Mouse (Mus musculus) limb, embryonic 11.5 days (tissue): ENCODE data around the gene Ankle1. TPM values are rescaled to one million over a fixed set of nuclear protein-coding genes. Genes with fewer than 3 reads are reported as not detected.

ENCODE experiments used
- ATAC-seq: fragments of 200-750 bp; cut with Nextera tagmentation; 2 replicates; pipeline ENCODE4 v1.8.0; 2017; ENCODE audit warnings: low read depth; ENCODE audit not compliant: insufficient number of reproducible peaks, low FRiP score, low TSS enrichment
- DNase-seq: peaks from one replicate; pipeline ENCODE4 v3.0.0-alpha.2; 2015; ENCODE audit warnings: low spot score
- H3K27ac ChIP-seq: fragments of 300-500 bp; sonication (generic); replicated peaks from 2 replicates; pipeline ENCODE4 v1.5.1; 2014; ENCODE audit warnings: low read depth, mild to moderate bottlenecking, low read length
- H3K27me3 ChIP-seq: fragments of 300-500 bp; sonication (generic); 2 replicates; pipeline ENCODE4 v1.6.1; 2014; ENCODE audit warnings: mild to moderate bottlenecking, low read length, mixed read lengths; ENCODE audit not compliant: control insufficient read depth, insufficient read depth
- H3K36me3 ChIP-seq: fragments of 300-500 bp; sonication (generic); 2 replicates; pipeline ENCODE4 v1.6.1; 2014; ENCODE audit warnings: mild to moderate bottlenecking, low read length, moderate library complexity, mixed read lengths; ENCODE audit not compliant: control insufficient read depth, insufficient read depth
- H3K4me1 ChIP-seq: fragments of 300-500 bp; sonication (generic); 2 replicates; pipeline ENCODE4 v1.6.1; 2014; ENCODE audit warnings: low read length, mixed read lengths; ENCODE audit not compliant: control insufficient read depth, insufficient read depth
- H3K4me2 ChIP-seq: fragments of 300-500 bp; sonication (generic); 2 replicates; pipeline ENCODE4 v1.6.1; 2014; ENCODE audit warnings: low read depth, mild to moderate bottlenecking, moderate library complexity; ENCODE audit not compliant: severe bottlenecking
- H3K4me3 ChIP-seq: fragments of 300-500 bp; sonication (generic); 2 replicates; pipeline ENCODE4 v1.5.1; 2014; ENCODE audit warnings: low read depth, low read length
- H3K9ac ChIP-seq: fragments of 300-500 bp; sonication (generic); 2 replicates; pipeline ENCODE4 v1.6.1; 2014; ENCODE audit warnings: mild to moderate bottlenecking, low read length
- H3K9me3 ChIP-seq: fragments of 300-500 bp; sonication (generic); 2 replicates; pipeline ENCODE4 v1.6.1; 2016; ENCODE audit warnings: low read length; ENCODE audit not compliant: control insufficient read depth
- WGBS: fragments of 180-500 bp; shearing (Covaris S2); extraction: QIAGEN DNeasy Blood & Tissue Kit; methylation state at CpG from one replicate; pipeline ENCODE4 v1.1.7; 2014; 5-methylcytosine and 5-hydroxymethylcytosine counted together
- polyA plus RNA-seq: library from polyadenylated mRNA; unstranded; fragments of >200 nt; fragmentation: Nextera tagmentation; extraction: Ambion mirVana; gene quantifications from 2 replicates; pipeline ENCODE4 v1.2.1, GENCODE M21; 2014

Ankle1 gene
- polyA plus RNA-seq, 1 experiment from 2014 or later = 21.5 TPM

- DNase-seq = no peak
- 38% methylated on average over 3 of the region's 3 CpGs for WGBS
- Histone ChIP-seq H3K4me2 (peak overlapping the region; percentile 98), H3K27ac (no peak overlapping the region), H3K4me1 (peaks cover 36% of the 10 kb centered on the region), H3K9me3 (no peaks in the 10 kb centered on the region), H3K9ac (peak overlapping the region; percentile 90), H3K27me3 (no peaks in the 10 kb centered on the region), H3K4me3 (peak overlapping the region; percentile 92), H3K36me3 (peaks cover 7% of the 10 kb centered on the region; the same call in 1 of the 2 replicates)
- ATAC-seq = no peak
Measured at GRCm38 (mm10) chr8:71379512-71380075, 26.2 kb upstream of the Ankle1 start.

- WGBS = 2% methylated on average over 72 of the region's 72 CpGs
- Histone ChIP-seq H3K27ac (0 out of 2 replicates have a peak overlapping the region, but pooled peaks have one; percentile 30), H3K4me2 (peak overlapping the region; percentile 98), H3K9me3 (no peaks in the 10 kb centered on the region), H3K4me3 (peak overlapping the region; percentile 92), H3K36me3 (peaks cover 7% of the 10 kb centered on the region; the same call in 1 of the 2 replicates), H3K27me3 (no peaks in the 10 kb centered on the region), H3K4me1 (peaks cover 35% of the 10 kb centered on the region), H3K9ac (peak overlapping the region; percentile 90)
- DNase-seq (peak; percentile 60), ATAC-seq (no peak)
Measured at GRCm38 (mm10) chr8:71380178-71381171, 25.3 kb upstream of the Ankle1 start.

- no peaks in the 10 kb centered on the region for H3K9me3 ChIP-seq
- H3K4me2 ChIP-seq = peak within 1 kb of the TSS; percentile 98
- DNase-seq = peak; percentile 83
- WGBS = under 1% methylated on average over 60 of the region's 89 CpGs
- peak within 1 kb of the TSS; percentile 90 for H3K9ac ChIP-seq
- peak; percentile 8; the same call in 1 of the 2 replicates for ATAC-seq
- peak within 1 kb of the TSS; percentile 92 for H3K4me3 ChIP-seq
- H3K27me3 ChIP-seq = no peaks in the 10 kb centered on the region
- peak within 1 kb of the TSS; percentile 91 for H3K27ac ChIP-seq
- H3K4me1 ChIP-seq = peaks cover 25% of the 10 kb centered on the region
- H3K36me3 ChIP-seq = peaks cover 7% of the 10 kb centered on the region; the same call in 1 of the 2 replicates
Measured at GRCm38 (mm10) chr8:71381421-71381970, 24.3 kb upstream of the Ankle1 start, which contains the start of gene Nr2f6. Nr2f6 (minus strand) TSS chr8:71381960.

GRCm38 (mm10) chr8:71381971-71382961, 23.5 kb upstream of the Ankle1 start:
- Histone ChIP-seq H3K9me3 (no peaks in the 10 kb centered on the region), H3K4me3 (peak overlapping the region; percentile 92), H3K4me1 (peaks cover 17% of the 10 kb centered on the region), H3K36me3 (peaks cover 4% of the 10 kb centered on the region; the same call in 1 of the 2 replicates), H3K4me2 (peak overlapping the region; percentile 98), H3K9ac (peak overlapping the region; percentile 90), H3K27me3 (no peaks in the 10 kb centered on the region), H3K27ac (peak overlapping the region; percentile 91)
- WGBS = 1% methylated on average over 58 of the region's 80 CpGs
- DNase-seq = peak; percentile 91
- ATAC-seq = peak; percentile 87

- H3K27ac ChIP-seq = peak overlapping the region; percentile 91; the same call in 1 of the 2 replicates
- 27% methylated on average over 12 of the region's 12 CpGs for WGBS
- H3K9me3 ChIP-seq = no peaks in the 10 kb centered on the region
- no peak overlapping the region; the same call in 1 of the 2 replicates for H3K9ac ChIP-seq
- no peaks in the 10 kb centered on the region for H3K27me3 ChIP-seq
- H3K36me3 ChIP-seq = no peaks in the 10 kb centered on the region; the same call in 1 of the 2 replicates
- no peak overlapping the region for H3K4me2 ChIP-seq
- H3K4me3 ChIP-seq = no peak overlapping the region
- no peak for DNase-seq
- H3K4me1 ChIP-seq = peaks cover 17% of the 10 kb centered on the region
- no peak for ATAC-seq
Measured at GRCm38 (mm10) chr8:71383396-71383795, 22.4 kb upstream of the Ankle1 start.

GRCm38 (mm10) chr8:71383860-71384259, 21.9 kb upstream of the Ankle1 start:
- H3K27ac ChIP-seq = no peak overlapping the region
- no peaks in the 10 kb centered on the region for H3K27me3 ChIP-seq
- ATAC-seq = no peak
- no peak overlapping the region for H3K9ac ChIP-seq
- H3K9me3 ChIP-seq = no peaks in the 10 kb centered on the region
- 55% methylated on average over 3 of the region's 3 CpGs for whole genome bisulfite sequencing
- DNase-seq = no peak
- H3K4me1 ChIP-seq = peaks cover 17% of the 10 kb centered on the region
- H3K36me3 ChIP-seq = no peaks in the 10 kb centered on the region; the same call in 1 of the 2 replicates
- H3K4me3 ChIP-seq = no peak overlapping the region
- H3K4me2 ChIP-seq = no peak overlapping the region

- Histone ChIP-seq H3K4me3 (no peak overlapping the region), H3K4me2 (no peak overlapping the region), H3K36me3 (no peaks in the 10 kb centered on the region), H3K27me3 (no peaks in the 10 kb centered on the region), H3K4me1 (peaks cover 6% of the 10 kb centered on the region), H3K9me3 (no peaks in the 10 kb centered on the region), H3K27ac (no peak overlapping the region), H3K9ac (no peak overlapping the region)
- 71% methylated on average over 12 of the region's 12 CpGs for WGBS
- DNase-seq (no peak), ATAC-seq (no peak)
Measured at GRCm38 (mm10) chr8:71385212-71385835, 20.5 kb upstream of the Ankle1 start.
